Mouse (Mus musculus) intestine, embryonic 16.5 days (tissue): Measurements from ENCODE around the gene Spem1. TPM values are rescaled to one million over a fixed set of nuclear protein-coding genes. Genes with fewer than 3 reads are reported as not detected.

Experiments
- ATAC-seq: fragments of 200-750 bp; cut with Nextera tagmentation; 2 replicates; pipeline ENCODE4 v1.8.0; 2017; ENCODE audit warnings: moderate TSS enrichment, moderate library complexity
- H3K27ac ChIP-seq: fragments of 300-500 bp; sonication (generic); 2 replicates; pipeline ENCODE4 v1.5.1; 2014; ENCODE audit warnings: mild to moderate bottlenecking, low read length
- H3K27me3 ChIP-seq: fragments of 300-500 bp; sonication (generic); replicated peaks from 2 replicates; pipeline ENCODE4 v1.6.1; 2014; ENCODE audit warnings: low read length, control low read depth, mixed read lengths; ENCODE audit not compliant: control insufficient read depth, insufficient read depth
- H3K36me3 ChIP-seq: fragments of 300-500 bp; sonication (generic); 2 replicates; pipeline ENCODE4 v1.6.1; 2014; ENCODE audit warnings: low read length, control low read depth; ENCODE audit not compliant: control insufficient read depth, insufficient read depth
- H3K4me1 ChIP-seq: fragments of 300-500 bp; sonication (generic); 2 replicates; pipeline ENCODE4 v1.6.1; 2014; ENCODE audit warnings: low read length, control low read depth, mixed read lengths; ENCODE audit not compliant: control insufficient read depth, insufficient read depth
- H3K4me2 ChIP-seq: fragments of 300-500 bp; sonication (generic); 2 replicates; pipeline ENCODE4 v1.6.1; 2014; ENCODE audit warnings: low read depth, low read length, control low read depth
- H3K4me3 ChIP-seq: fragments of 300-500 bp; sonication (generic); 2 replicates; pipeline ENCODE4 v1.5.1; 2014; ENCODE audit warnings: mild to moderate bottlenecking, low read length
- H3K9ac ChIP-seq: fragments of 300-500 bp; sonication (generic); 2 replicates; pipeline ENCODE4 v1.6.1; 2014; ENCODE audit warnings: low read depth, low read length
- H3K9me3 ChIP-seq: fragments of 300-500 bp; sonication (generic); 2 replicates; pipeline ENCODE4 v1.6.1; 2016; ENCODE audit warnings: low read length, control low read depth; ENCODE audit not compliant: control insufficient read depth
- WGBS: fragments of 180-500 bp; shearing (Covaris S2); extraction: QIAGEN DNeasy Blood & Tissue Kit; methylation state at CpG from one replicate; pipeline ENCODE4 v1.1.7; 2014; 5-methylcytosine and 5-hydroxymethylcytosine counted together
- polyA plus RNA-seq: library from polyadenylated mRNA; unstranded; fragments of >200 nt; fragmentation: Nextera tagmentation; extraction: Ambion mirVana; gene quantifications from 2 replicates; pipeline ENCODE4 v1.2.1, GENCODE M21; 2015

Spem1 gene
- polyA plus RNA-seq, 1 experiment from 2014 or later = not detected

DNA sequence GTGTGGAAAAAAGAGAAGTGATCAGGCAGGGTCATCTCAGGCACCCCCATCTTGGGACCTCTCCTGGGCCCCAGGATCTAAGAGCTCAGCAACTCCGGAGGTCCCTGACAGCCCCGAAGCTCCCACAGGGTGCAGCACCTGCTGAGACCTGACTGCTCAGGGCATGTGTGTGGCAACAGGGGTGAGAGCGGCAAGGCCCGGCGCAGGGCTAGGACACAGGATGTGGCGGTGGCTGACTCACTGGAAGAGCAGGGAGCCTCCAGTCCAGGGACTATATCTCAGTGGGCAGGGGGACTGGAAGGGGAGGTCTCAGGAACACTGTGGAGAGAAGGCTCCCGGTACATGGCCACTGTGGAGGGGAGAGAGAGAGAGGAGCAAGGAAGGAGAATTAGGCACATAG is 24.1 kb downstream of the Spem1 start:
- Histone ChIP-seq H3K27ac (no peak overlapping the region), H3K27me3 (0 out of 2 replicates have a peak, but pooled peaks cover 5% of the 10 kb centered on the region), H3K4me3 (no peak overlapping the region), H3K4me1 (peaks cover 38% of the 10 kb centered on the region), H3K4me2 (no peak overlapping the region), H3K9ac (no peak overlapping the region), H3K36me3 (no peaks in the 10 kb centered on the region), H3K9me3 (no peaks in the 10 kb centered on the region)
- no peak for ATAC-seq
- 75% methylated on average over 7 of the region's 7 CpGs for WGBS

DNA sequence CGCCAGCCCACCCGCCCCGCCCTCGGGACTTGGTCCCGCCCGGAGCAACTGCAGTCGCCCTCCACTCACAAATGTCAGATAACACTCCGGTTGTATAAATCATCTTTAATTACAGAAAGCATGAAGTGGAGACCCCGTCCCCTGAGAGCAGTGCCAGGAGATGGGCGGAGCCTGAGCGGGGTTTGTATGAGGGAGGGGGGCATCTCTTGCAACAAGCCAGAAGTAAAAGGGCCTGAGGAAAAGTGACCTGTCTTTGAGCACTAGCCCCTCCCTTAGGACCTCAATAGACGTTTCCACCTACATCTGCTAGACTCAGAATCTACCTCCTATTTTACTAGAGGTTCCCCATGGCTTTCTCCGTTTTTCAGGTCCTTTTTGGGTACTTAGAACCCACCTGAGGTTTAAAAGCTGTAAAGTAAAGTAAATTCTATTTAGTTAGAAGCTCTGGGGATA is 26.0 kb downstream of the Spem1 start:
- Histone ChIP-seq H3K9ac (peak overlapping the region; percentile 62; the same call in 1 of the 2 replicates), H3K4me1 (peaks cover 20% of the 10 kb centered on the region), H3K9me3 (no peaks in the 10 kb centered on the region), H3K36me3 (no peaks in the 10 kb centered on the region), H3K27ac (no peak overlapping the region), H3K4me2 (peak overlapping the region; percentile 96), H3K27me3 (no peaks in the 10 kb centered on the region), H3K4me3 (peak overlapping the region; percentile 54)
- ATAC-seq = no peak
- WGBS = 3% methylated on average over 13 of the region's 13 CpGs

DNA sequence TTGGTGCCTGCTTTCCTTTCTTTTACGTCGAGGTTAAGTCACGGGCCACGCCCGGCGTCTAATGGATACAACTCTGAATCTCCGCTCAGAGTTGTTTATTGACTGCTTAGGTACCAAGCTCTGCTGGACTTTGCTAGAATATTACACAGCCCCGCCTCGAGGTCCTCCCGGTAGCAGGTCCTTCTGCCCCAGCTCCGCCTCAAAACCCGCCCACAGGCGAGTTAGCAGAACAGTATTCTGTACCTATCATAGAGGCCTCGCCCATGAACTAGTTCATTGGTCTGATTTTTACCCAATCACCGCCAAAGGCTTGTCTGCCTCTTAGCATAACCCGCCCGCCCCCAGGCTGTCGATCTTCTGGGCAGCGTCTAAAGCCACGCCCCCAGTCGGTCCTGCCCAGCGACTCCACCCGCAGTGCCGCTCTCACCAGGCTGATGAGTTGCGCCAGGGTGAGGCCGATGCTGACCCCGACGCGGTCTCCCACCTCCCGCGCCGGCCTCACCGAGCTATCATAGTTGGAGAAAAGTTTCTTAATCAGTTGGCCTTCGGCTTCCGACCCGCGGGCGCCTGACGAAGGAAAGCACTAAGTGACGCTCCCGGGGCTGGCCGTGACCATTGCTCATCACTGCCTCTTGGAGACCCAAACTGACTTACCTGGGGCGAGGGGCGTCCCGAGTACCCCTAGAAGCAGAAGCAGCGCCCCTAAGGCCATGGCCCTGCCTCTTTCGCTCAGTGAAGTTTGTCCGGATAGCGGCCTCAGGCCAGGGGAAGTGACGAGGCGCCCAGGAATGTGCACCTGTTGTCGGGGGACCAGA is 26.6 kb downstream of the Spem1 start, which contains the start of gene Chrnb1:
Chrnb1 (minus strand) TSS at position 776 of the 815 bp plus-strand sequence.
- H3K27ac ChIP-seq = no peak within 1 kb of the TSS
- 1% methylated on average over 52 of the region's 52 CpGs for WGBS
- H3K9ac ChIP-seq = peak within 1 kb of the TSS; percentile 62
- peak; percentile 98 for ATAC-seq
- peaks cover 15% of the 10 kb centered on the region for H3K4me1 ChIP-seq
- H3K4me2 ChIP-seq = peak within 1 kb of the TSS; percentile 96
- no peaks in the 10 kb centered on the region for H3K27me3 ChIP-seq
- peak within 1 kb of the TSS; percentile 54 for H3K4me3 ChIP-seq
- H3K36me3 ChIP-seq = no peaks in the 10 kb centered on the region
- H3K9me3 ChIP-seq = no peaks in the 10 kb centered on the region

DNA sequence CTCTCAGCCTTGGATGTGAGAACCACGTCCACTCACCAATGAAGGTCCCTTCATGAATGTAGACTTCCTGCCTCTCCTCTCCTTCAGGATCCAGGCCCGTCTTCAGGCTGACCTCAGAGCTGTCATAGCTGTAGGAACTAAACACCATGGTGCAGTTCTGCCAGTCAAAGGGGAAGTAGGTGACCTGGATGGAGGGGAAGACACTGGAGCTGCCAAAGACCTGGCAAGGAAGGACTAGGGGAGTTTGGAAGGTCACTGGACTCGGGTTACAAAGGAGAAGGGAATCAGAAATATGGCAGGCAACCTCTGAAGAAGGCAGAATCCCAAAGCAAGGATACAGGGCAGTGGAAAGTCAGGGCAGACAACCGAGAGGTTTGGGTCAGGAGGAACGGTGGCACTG is 28.6 kb downstream of the Spem1 start:
- no peak overlapping the region for H3K4me2 ChIP-seq
- no peak overlapping the region for H3K27ac ChIP-seq
- ATAC-seq = no peak
- no peak overlapping the region for H3K4me3 ChIP-seq
- H3K27me3 ChIP-seq = no peaks in the 10 kb centered on the region
- no peaks in the 10 kb centered on the region for H3K4me1 ChIP-seq
- WGBS = 70% methylated on average over 5 of the region's 5 CpGs
- H3K36me3 ChIP-seq = no peaks in the 10 kb centered on the region
- H3K9ac ChIP-seq = no peak overlapping the region
- no peaks in the 10 kb centered on the region for H3K9me3 ChIP-seq

DNA sequence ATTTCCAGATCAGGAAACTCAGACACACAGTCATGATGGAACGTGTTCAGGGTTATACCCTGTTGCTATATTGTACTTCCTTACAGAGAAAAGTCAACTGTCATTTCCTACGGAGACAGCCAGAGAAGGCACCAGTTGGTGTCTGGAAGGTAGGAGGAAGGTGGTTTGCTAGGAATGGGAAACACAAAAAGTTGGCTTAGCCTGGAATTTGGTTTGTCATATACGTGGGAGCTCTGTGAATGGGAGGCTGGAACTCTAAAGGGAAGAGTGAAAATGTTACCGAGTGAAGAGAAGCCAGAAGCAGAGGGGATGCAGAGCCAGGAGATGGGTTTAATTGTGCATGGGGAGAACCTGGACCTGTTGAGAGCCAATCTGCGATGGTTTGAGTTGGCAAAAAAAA is 30.6 kb downstream of the Spem1 start:
- Histone ChIP-seq H3K4me3 (no peak overlapping the region), H3K27me3 (no peaks in the 10 kb centered on the region), H3K4me1 (no peaks in the 10 kb centered on the region), H3K27ac (no peak overlapping the region), H3K9me3 (no peaks in the 10 kb centered on the region), H3K4me2 (no peak overlapping the region), H3K36me3 (no peaks in the 10 kb centered on the region), H3K9ac (no peak overlapping the region)
- ATAC-seq = no peak
- 73% methylated on average over 5 of the region's 5 CpGs for WGBS

DNA sequence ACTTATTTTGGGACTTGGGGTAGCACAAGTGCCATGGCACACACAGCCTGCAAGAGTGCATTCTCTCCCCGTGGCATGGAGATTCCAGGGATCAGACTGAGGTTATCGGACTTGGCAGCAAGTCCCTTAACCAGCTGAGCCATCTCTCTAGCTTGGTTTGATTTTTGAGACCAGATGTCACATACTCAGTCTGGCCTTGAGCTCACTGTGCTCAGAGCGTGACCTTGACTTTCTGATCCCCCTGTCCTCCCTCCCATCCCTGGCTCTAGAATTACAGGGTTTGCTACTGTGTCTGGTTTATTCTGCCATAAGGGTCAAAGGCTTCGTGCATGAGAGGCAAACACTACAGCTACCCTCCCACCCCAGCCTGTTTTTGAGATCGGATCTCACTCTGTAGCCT is 32.5 kb downstream of the Spem1 start:
- WGBS = 63% methylated on average over 5 of the region's 5 CpGs
- H3K9ac ChIP-seq = no peak overlapping the region
- ATAC-seq = no peak

DNA sequence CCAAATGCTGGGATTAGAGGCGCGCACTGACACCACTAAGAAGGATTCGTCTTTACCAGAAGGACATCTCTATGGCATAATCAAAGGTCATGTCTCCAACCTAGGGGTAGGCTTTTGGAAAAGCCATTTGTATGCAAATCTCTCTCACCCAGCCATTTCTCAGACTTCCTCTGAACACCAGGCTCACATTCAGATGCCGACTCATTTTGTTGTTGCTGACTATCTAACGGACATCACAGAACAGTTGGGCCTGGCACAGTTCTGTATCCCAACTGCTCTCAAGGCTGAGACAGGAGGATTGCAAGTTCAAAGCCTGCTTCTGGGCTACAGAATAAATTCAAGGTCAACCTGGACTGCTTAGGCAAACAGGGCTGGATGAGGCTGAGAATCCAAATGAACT is 34.7 kb downstream of the Spem1 start:
- Histone ChIP-seq H3K9me3 (no peaks in the 10 kb centered on the region), H3K36me3 (no peaks in the 10 kb centered on the region), H3K27me3 (no peaks in the 10 kb centered on the region), H3K27ac (no peak overlapping the region), H3K4me3 (no peak overlapping the region), H3K9ac (no peak overlapping the region), H3K4me1 (no peaks in the 10 kb centered on the region), H3K4me2 (no peak overlapping the region)
- ATAC-seq = no peak
- 90% methylated on average over 5 of the region's 5 CpGs for WGBS

More for the DNA sequence above, 32.5 kb downstream of the Spem1 start:
- H3K9me3 ChIP-seq = no peaks in the 10 kb centered on the region
- no peak overlapping the region for H3K4me3 ChIP-seq
- H3K36me3 ChIP-seq = no peaks in the 10 kb centered on the region
- H3K4me1 ChIP-seq = no peaks in the 10 kb centered on the region
- no peak overlapping the region for H3K27ac ChIP-seq
- H3K4me2 ChIP-seq = no peak overlapping the region
- no peaks in the 10 kb centered on the region for H3K27me3 ChIP-seq

DNA sequence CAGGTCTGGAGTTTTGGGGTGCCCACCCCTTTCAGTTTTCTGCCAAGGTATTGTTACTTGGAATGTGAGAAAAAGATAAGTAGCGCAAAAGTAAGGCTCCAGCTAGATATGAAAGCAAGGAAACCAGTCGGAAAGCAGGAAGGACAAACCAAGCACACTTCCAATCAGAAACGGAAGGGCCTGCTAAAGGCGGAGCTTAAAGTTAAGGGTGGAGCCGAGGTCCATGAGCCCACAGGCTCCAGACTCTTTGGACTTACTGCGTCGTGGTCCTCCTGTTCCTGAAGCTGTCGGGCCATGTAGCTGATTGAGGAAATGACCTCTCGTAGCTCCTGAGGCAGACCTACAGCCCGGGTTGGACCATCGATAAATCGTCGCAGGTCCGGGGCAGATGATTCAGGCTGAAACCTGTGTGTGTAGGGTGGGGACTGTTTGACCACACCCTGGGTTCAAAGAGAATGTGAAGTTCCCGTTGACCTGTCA is 37.1 kb downstream of the Spem1 start:
- H3K36me3 ChIP-seq = no peaks in the 10 kb centered on the region
- H3K4me2 ChIP-seq = peak overlapping the region; percentile 53
- no peaks in the 10 kb centered on the region for H3K27me3 ChIP-seq
- no peak overlapping the region for H3K27ac ChIP-seq
- H3K4me1 ChIP-seq = no peaks in the 10 kb centered on the region
- no peaks in the 10 kb centered on the region for H3K9me3 ChIP-seq
- WGBS = 30% methylated on average over 15 of the region's 15 CpGs
- peak overlapping the region; percentile 9 for H3K9ac ChIP-seq
- peak; percentile 89 for ATAC-seq
- peak overlapping the region; percentile 20 for H3K4me3 ChIP-seq

DNA sequence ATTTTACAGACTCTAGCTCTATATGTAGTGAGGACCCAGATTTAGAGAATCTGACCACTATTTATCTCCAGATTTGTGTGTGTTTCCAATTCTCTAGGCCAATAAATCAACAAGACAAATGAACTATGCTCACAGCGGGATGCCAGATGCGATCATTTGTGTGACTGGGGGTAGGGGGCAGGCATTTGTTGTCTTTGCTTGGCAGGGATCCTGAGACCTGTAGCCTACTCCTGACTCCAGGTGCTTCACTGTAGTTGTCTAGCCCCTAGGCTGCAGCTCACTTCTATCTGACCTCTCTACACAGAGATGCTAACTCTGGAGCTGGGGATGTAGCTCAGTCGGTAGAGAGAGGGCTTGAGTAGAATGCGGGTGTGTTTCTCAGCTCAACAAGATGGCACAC is 40.2 kb downstream of the Spem1 start:
- Histone ChIP-seq H3K4me1 (no peaks in the 10 kb centered on the region), H3K9ac (no peak overlapping the region), H3K9me3 (no peaks in the 10 kb centered on the region), H3K4me2 (no peak overlapping the region), H3K4me3 (no peak overlapping the region), H3K27ac (no peak overlapping the region), H3K27me3 (no peaks in the 10 kb centered on the region), H3K36me3 (no peaks in the 10 kb centered on the region)
- 27% methylated on average over 4 of the region's 4 CpGs for WGBS
- ATAC-seq = no peak
